Mouse (Mus musculus): ENCODE data around the gene Cnnm2.
"Not testable (repeated sequence)": the region's sequence is repeated elsewhere in the genome, so short reads cannot be mapped to it uniquely, and the experiment has no call there.

The Cnnm2 gene

GRCm38 (mm10) chr19:46760375-46761160 is 828 bp upstream of the Cnnm2 start:
- peak; percentile 91 to 93 for DNase-seq (ENCODE audit: low spot score in 2 of 2)

GRCm38 (mm10) chr19:46761971-46762290 is 535 bp downstream of the Cnnm2 start:
- DNase-seq (ENCODE audit: low spot score in 2 of 2) = no peak

GRCm38 (mm10) chr19:46762291-46762991 is 1.0 kb downstream of the Cnnm2 start:
- DNase-seq (ENCODE audit: low spot score in 2 of 2) = peak; percentile 35 to 47

GRCm38 (mm10) chr19:46762992-46763342 is 1.6 kb downstream of the Cnnm2 start:
- DNase-seq (ENCODE audit: low spot score in 2 of 2) = peak; percentile 22 to 23

- DNase-seq (ENCODE audit: low spot score in 2 of 2) = no peak
These were observed 2.0 kb downstream of the Cnnm2 start for GRCm38 (mm10) chr19:46763356-46763755.

GRCm38 (mm10) chr19:46763932-46764762 is 2.8 kb downstream of the Cnnm2 start:
- no peak for DNase-seq (ENCODE audit: low spot score in 2 of 2)

- peak in 1 of 2 experiments; percentile 33 for DNase-seq (ENCODE audit: low spot score in 2 of 2)
These were observed 3.3 kb downstream of the Cnnm2 start for GRCm38 (mm10) chr19:46764763-46765117.

- DNase-seq (ENCODE audit: low spot score in 2 of 2) = peak in 1 of 2 experiments; percentile 18
These were observed 4.7 kb downstream of the Cnnm2 start for GRCm38 (mm10) chr19:46766125-46766524.

- DNase-seq (ENCODE audit: low spot score in 2 of 2) = no peak
These were observed 8.4 kb downstream of the Cnnm2 start for GRCm38 (mm10) chr19:46769759-46770158.

- DNase-seq (ENCODE audit: low spot score in 2 of 2) = no peak
These were observed 10.4 kb downstream of the Cnnm2 start for GRCm38 (mm10) chr19:46771801-46772200.

- no peak for DNase-seq (ENCODE audit: low spot score in 2 of 2)
These were observed 15.0 kb downstream of the Cnnm2 start for GRCm38 (mm10) chr19:46776391-46776790.

- DNase-seq (ENCODE audit: low spot score in 2 of 2) = no peak
These were observed 15.5 kb downstream of the Cnnm2 start for GRCm38 (mm10) chr19:46776850-46777249.

- DNase-seq (ENCODE audit: low spot score in 2 of 2) = no peak
These were observed 16.7 kb downstream of the Cnnm2 start for GRCm38 (mm10) chr19:46777928-46778680.

GRCm38 (mm10) chr19:46779130-46779529 is 17.7 kb downstream of the Cnnm2 start:
- not testable (repeated sequence) for DNase-seq (ENCODE audit: low spot score in 2 of 2)

GRCm38 (mm10) chr19:46784038-46784437 is 22.6 kb downstream of the Cnnm2 start:
- DNase-seq (ENCODE audit: low spot score in 2 of 2) = no peak

GRCm38 (mm10) chr19:46784502-46784901 is 23.1 kb downstream of the Cnnm2 start:
- no peak for DNase-seq (ENCODE audit: low spot score in 2 of 2)

GRCm38 (mm10) chr19:46785633-46786032 is 24.2 kb downstream of the Cnnm2 start:
- no peak for DNase-seq (ENCODE audit: low spot score in 2 of 2)

- DNase-seq (ENCODE audit: low spot score in 2 of 2) = no peak
These were observed 28.4 kb downstream of the Cnnm2 start for GRCm38 (mm10) chr19:46789782-46790181.

GRCm38 (mm10) chr19:46791360-46791759 is 30.0 kb downstream of the Cnnm2 start:
- no peak for DNase-seq (ENCODE audit: low spot score in 2 of 2)

- DNase-seq (ENCODE audit: low spot score in 2 of 2) = no peak
These were observed 30.5 kb downstream of the Cnnm2 start for GRCm38 (mm10) chr19:46791921-46792320.

- no peak for DNase-seq (ENCODE audit: low spot score in 2 of 2)
These were observed 31.1 kb downstream of the Cnnm2 start for GRCm38 (mm10) chr19:46792480-46792879.

- no peak for DNase-seq (ENCODE audit: low spot score in 2 of 2)
These were observed 32.8 kb downstream of the Cnnm2 start for GRCm38 (mm10) chr19:46794181-46794580.

Data from right cerebral cortex, adult 2 months (tissue).